Mouse (Mus musculus) stomach, postnatal 0 days (tissue): ENCODE results near the gene Grid1. TPM values are rescaled to one million over a fixed set of nuclear protein-coding genes. Genes with fewer than 3 reads are reported as not detected.

ENCODE experiments used
- ATAC-seq: fragments of 200-750 bp; cut with Nextera tagmentation; 2 replicates; pipeline ENCODE4 v1.8.0; 2017; ENCODE audit not compliant: low FRiP score, low TSS enrichment
- DNase-seq: peaks from one replicate; pipeline ENCODE4 v3.0.0-alpha.2; 2016; ENCODE audit warnings: low spot score
- H3K27ac ChIP-seq: fragments of 300-500 bp; sonication (generic); replicated peaks from 2 replicates; pipeline ENCODE4 v1.5.1; 2014; ENCODE audit warnings: mild to moderate bottlenecking, control low read depth
- H3K27me3 ChIP-seq: fragments of 300-500 bp; sonication (generic); 2 replicates; pipeline ENCODE4 v1.6.1; 2014; ENCODE audit warnings: low read length; ENCODE audit not compliant: control insufficient read depth, insufficient read depth
- H3K36me3 ChIP-seq: fragments of 300-500 bp; sonication (generic); 2 replicates; pipeline ENCODE4 v1.6.1; 2014; ENCODE audit warnings: low read length, mixed read lengths; ENCODE audit not compliant: control insufficient read depth, insufficient read depth
- H3K4me1 ChIP-seq: fragments of 300-500 bp; sonication (generic); replicated peaks from 2 replicates; pipeline ENCODE4 v1.6.1; 2014; ENCODE audit warnings: antibody characterized with exemption; ENCODE audit not compliant: control insufficient read depth, insufficient read depth
- H3K4me2 ChIP-seq: fragments of 300-500 bp; sonication (generic); replicated peaks from 2 replicates; pipeline ENCODE4 v1.6.1; 2014; ENCODE audit warnings: low read depth, mild to moderate bottlenecking, control low read depth, moderate library complexity
- H3K4me3 ChIP-seq: fragments of 300-500 bp; sonication (generic); 2 replicates; pipeline ENCODE4 v1.5.1; 2014; ENCODE audit warnings: low read depth, low read length, control low read depth
- H3K9ac ChIP-seq: fragments of 300-500 bp; sonication (generic); 2 replicates; pipeline ENCODE4 v1.6.1; 2014; ENCODE audit warnings: mild to moderate bottlenecking, low read length, control low read depth, mixed read lengths
- H3K9me3 ChIP-seq: fragments of 300-500 bp; sonication (generic); 2 replicates; pipeline ENCODE4 v1.6.1; 2016; ENCODE audit warnings: low read length; ENCODE audit not compliant: control insufficient read depth
- CTCF ChIP-seq: IDR thresholded peaks from 2 replicates; pipeline ENCODE4 v1.5.1; 2016; ENCODE audit warnings: antibody characterized with exemption, low read depth, mild to moderate bottlenecking, moderate library complexity
- EP300 ChIP-seq: optimal IDR thresholded peaks from 2 replicates; pipeline ENCODE3; 2016; ENCODE audit warnings: antibody characterized with exemption
- WGBS: fragments of 180-500 bp; shearing (Covaris S2); extraction: QIAGEN DNeasy Blood & Tissue Kit; methylation state at CpG from one replicate; pipeline ENCODE4 v1.1.7; 2014; 5-methylcytosine and 5-hydroxymethylcytosine counted together
- polyA plus RNA-seq: library from polyadenylated mRNA; unstranded; fragments of >200 nt; fragmentation: Nextera tagmentation; extraction: Ambion mirVana; gene quantifications from 2 replicates; pipeline ENCODE4 v1.2.1, GENCODE M21; 2015

Grid1 gene
- polyA plus RNA-seq, 1 experiment from 2014 or later, result 0.34 TPM

- no peak for DNase-seq
- no peak overlapping the region for H3K4me3 ChIP-seq
- 74% methylated on average over 5 of the region's 5 CpGs for WGBS
- no peak overlapping the region for H3K4me2 ChIP-seq
- H3K27me3 ChIP-seq, result no peaks in the 10 kb centered on the region
- H3K36me3 ChIP-seq, result no peaks in the 10 kb centered on the region
- no peaks in the 10 kb centered on the region for H3K4me1 ChIP-seq
- no peak overlapping the region for H3K27ac ChIP-seq
- H3K9me3 ChIP-seq, result no peaks in the 10 kb centered on the region
- no peak for ATAC-seq
- no peak overlapping the region for H3K9ac ChIP-seq
- TF ChIP-seq EP300, result no peak
- no peak for TF ChIP-seq CTCF
Measured at GRCm38 (mm10) chr14:34843579-34843978, 23.7 kb downstream of the Grid1 start.

- Histone ChIP-seq H3K9ac (no peak overlapping the region), H3K36me3 (no peaks in the 10 kb centered on the region), H3K27ac (no peak overlapping the region), H3K4me3 (no peak overlapping the region), H3K4me1 (no peaks in the 10 kb centered on the region), H3K27me3 (no peaks in the 10 kb centered on the region), H3K4me2 (no peak overlapping the region), H3K9me3 (no peaks in the 10 kb centered on the region)
- no peak for TF ChIP-seq EP300
- TF ChIP-seq CTCF, result no peak
- ATAC-seq, result no peak
- DNase-seq, result no peak
- WGBS, result 93% methylated on average over 3 of the region's 3 CpGs
Measured at GRCm38 (mm10) chr14:34844166-34844565, 24.3 kb downstream of the Grid1 start.

- H3K27me3 ChIP-seq, result no peaks in the 10 kb centered on the region
- ATAC-seq (no peak), DNase-seq (no peak)
- no peak for TF ChIP-seq CTCF
- no peak overlapping the region for H3K4me3 ChIP-seq
- H3K27ac ChIP-seq, result no peak overlapping the region
- no peaks in the 10 kb centered on the region for H3K36me3 ChIP-seq
- WGBS, result 65% methylated on average over 4 of the region's 4 CpGs
- no peaks in the 10 kb centered on the region for H3K9me3 ChIP-seq
- H3K9ac ChIP-seq, result no peak overlapping the region
- H3K4me2 ChIP-seq, result no peak overlapping the region
- H3K4me1 ChIP-seq, result no peaks in the 10 kb centered on the region
Measured at GRCm38 (mm10) chr14:34846799-34847198, 26.9 kb downstream of the Grid1 start.

- TF ChIP-seq EP300 (no peak), CTCF (no peak)
- no peak overlapping the region for H3K27ac ChIP-seq
- no peaks in the 10 kb centered on the region for H3K27me3 ChIP-seq
- WGBS, result 87% methylated on average over 5 of the region's 5 CpGs
- no peaks in the 10 kb centered on the region for H3K4me1 ChIP-seq
- H3K9ac ChIP-seq, result no peak overlapping the region
- DNase-seq (no peak), ATAC-seq (no peak)
- H3K4me2 ChIP-seq, result no peak overlapping the region
- no peak overlapping the region for H3K4me3 ChIP-seq
- H3K36me3 ChIP-seq, result no peaks in the 10 kb centered on the region
- no peaks in the 10 kb centered on the region for H3K9me3 ChIP-seq
Measured at GRCm38 (mm10) chr14:34847625-34848024, 27.7 kb downstream of the Grid1 start.

- 60% methylated on average over 9 of the region's 9 CpGs for WGBS
Measured at GRCm38 (mm10) chr14:34860891-34861780, 41.2 kb downstream of the Grid1 start.

GRCm38 (mm10) chr14:34867266-34867665, 47.4 kb downstream of the Grid1 start:
- no peaks in the 10 kb centered on the region for H3K36me3 ChIP-seq
- H3K27me3 ChIP-seq, result no peaks in the 10 kb centered on the region
- H3K4me3 ChIP-seq, result no peak overlapping the region
- DNase-seq, result peak; percentile 44
- no peak for TF ChIP-seq CTCF
- no peak for TF ChIP-seq EP300
- WGBS, result 15% methylated on average over 5 of the region's 5 CpGs
- H3K27ac ChIP-seq, result no peak overlapping the region
- no peak overlapping the region for H3K9ac ChIP-seq
- H3K9me3 ChIP-seq, result no peaks in the 10 kb centered on the region
- H3K4me2 ChIP-seq, result no peak overlapping the region
- H3K4me1 ChIP-seq, result no peaks in the 10 kb centered on the region
- ATAC-seq, result no peak

More at GRCm38 (mm10) chr14:34860891-34861780, 41.2 kb downstream of the Grid1 start:
- H3K4me1 ChIP-seq, result no peaks in the 10 kb centered on the region
- TF ChIP-seq EP300 (no peak), CTCF (no peak)
- no peak overlapping the region for H3K4me3 ChIP-seq
- H3K27ac ChIP-seq, result no peak overlapping the region
- H3K4me2 ChIP-seq, result no peak overlapping the region
- no peak overlapping the region for H3K9ac ChIP-seq
- H3K36me3 ChIP-seq, result no peaks in the 10 kb centered on the region
- ATAC-seq (no peak), DNase-seq (no peak)
- no peaks in the 10 kb centered on the region for H3K27me3 ChIP-seq
- H3K9me3 ChIP-seq, result no peaks in the 10 kb centered on the region
